In the genomic region with DNA sequence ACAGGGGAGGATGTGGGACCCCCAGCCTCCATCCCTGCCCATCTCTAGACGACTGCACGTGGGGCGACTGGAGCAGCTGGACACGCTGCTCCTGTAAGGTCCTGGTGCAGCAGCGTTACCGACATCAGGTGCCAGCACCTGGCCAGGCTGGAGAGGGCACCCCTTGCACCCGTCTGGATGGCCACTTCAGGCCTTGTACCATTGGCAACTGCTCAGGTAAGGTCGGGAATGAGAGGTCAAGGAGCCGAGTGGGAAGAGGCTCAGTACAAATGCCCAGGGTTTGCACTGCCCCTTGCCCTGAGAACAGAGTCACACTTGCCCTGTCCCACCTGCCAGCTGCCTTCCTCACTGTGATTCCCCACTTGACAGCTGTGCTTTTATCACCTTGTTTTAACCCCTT, we compare ENCODE assay signal across 22 mouse cellular contexts. TPM values are rescaled to one million over a fixed set of nuclear protein-coding genes. Genes with fewer than 3 reads are reported as not detected.
DNase-seq lines count a peak whose midpoint lies in the region; ATAC-seq lines count a peak whose summit lies in the region.
"Had no signal": no experiment of that assay in that cellular context is flagged by ENCODE, and none has a peak within 500 bp of the region (broad histone marks: within the 10 kb centered on the region; RNA-seq: fewer than 3 reads in every experiment).

No protein-coding gene starts in this region.

- intact Hi-C loops in left cerebral cortex, postnatal 25 days (cut with DNase I): no loop called here

- DNase-seq in kidney, adult 11 months: peak; percentile 35
- DNase-seq in kidney, postnatal 10 days: no peak
- peak; percentile 2 for DNase-seq in right cerebral cortex, postnatal 14 days
- no peak for DNase-seq in right cerebral cortex, adult 2 months (ENCODE audit: low spot score in 2 of 2)
- DNase-seq in lung, postnatal 14 days: peak; percentile 32
- no peak for DNase-seq in left cerebral cortex, postnatal 25 days (ENCODE audit: low spot score in 2 of 2)
- DNase-seq: adrenal gland, postnatal 10 days; cerebellum, adult 8-10 months; cerebellum, postnatal 36 days; gastrocnemius, postnatal 10 days; heart, postnatal 14 days; layer of hippocampus, adult 9-11 months; liver; thymus, postnatal 25 days had no signal

- ATAC-seq in granulocyte monocyte progenitor cell, adult 5-6 weeks (replicated peaks; ENCODE audit: poor library complexity, severe bottlenecking): no peak
- ATAC-seq: forebrain, embryonic 16.5 days; hindbrain, postnatal 0 days; intestine, embryonic 15.5 days; midbrain, embryonic 16.5 days; Patski had no signal

RNA-seq across cellular contexts. Expression of a gene that starts 43.3 kb away (rescaled TPM):
- total RNA-seq in left cerebral cortex, postnatal 25 days (2021): 1 to 10 TPM in 1 of 2 experiments, under 1 TPM in 1; 0.80 to 1.2 TPM
- total RNA-seq in granulocyte monocyte progenitor cell, adult 5-6 weeks (2014; fragmentation: Nextera tagmentation): not detected in 2 replicates
- total RNA-seq in granulocyte monocyte progenitor cell, adult 5-6 weeks (2017): not detected in 2 replicates
- total RNA-seq: megakaryocyte, adult 5-6 weeks; MEL had no signal

RNA-seq across cellular contexts. Expression of a gene that starts 45.7 kb away (rescaled TPM):
- total RNA-seq in left cerebral cortex, postnatal 25 days (2021): 10 to 100 TPM; 21.7 to 33.1 TPM
- 3.0 and 6.3 TPM in 2 replicates for total RNA-seq in granulocyte monocyte progenitor cell, adult 5-6 weeks (2014; fragmentation: Nextera tagmentation)
- 0.57 and 3.1 TPM in 2 replicates for total RNA-seq in granulocyte monocyte progenitor cell, adult 5-6 weeks (2017)

RNA-seq across cellular contexts. Expression of a gene that starts 46.1 kb away (rescaled TPM):
- 100 to 1,000 TPM; 458 to 480 TPM for total RNA-seq in left cerebral cortex, postnatal 25 days (2021)
- total RNA-seq in granulocyte monocyte progenitor cell, adult 5-6 weeks (2014; fragmentation: Nextera tagmentation): not detected in 2 replicates
- not detected in 2 replicates for total RNA-seq in granulocyte monocyte progenitor cell, adult 5-6 weeks (2017)
- total RNA-seq: MEL had no signal

Comparison
In these comparisons a context has a peak if more than half of its experiments do, and no peak if none do; other contexts are left out.
1. DNase-seq: peak in kidney, adult 11 months (single experiment), right cerebral cortex, postnatal 14 days (single experiment) and lung, postnatal 14 days (single experiment); none in kidney, postnatal 10 days (single experiment), right cerebral cortex, adult 2 months (0 of 2) and left cerebral cortex, postnatal 25 days (0 of 2).
2. RNA of a gene that starts 46.1 kb away (total RNA-seq): 458 to 480 TPM in left cerebral cortex, postnatal 25 days; not detected in granulocyte monocyte progenitor cell, adult 5-6 weeks; every median in the first group is over 100 times any median in the second.